Mouse (Mus musculus) left cerebral cortex, adult 9 months (tissue): ENCODE results near the gene Wap.

Experiments
- DNase-seq, 2 experiments: peaks; one replicate each; pipeline ENCODE4 v3.0.0; 2022; ENCODE audit warnings: low spot score in 2 of 2

Wap gene

GRCm38 (mm10) chr11:6597523-6597922 is 40.9 kb downstream of the Wap start:
- DNase-seq, result no peak

- DNase-seq, result no peak
Measured at GRCm38 (mm10) chr11:6596616-6597015, 41.8 kb downstream of the Wap start.

GRCm38 (mm10) chr11:6596205-6596604 is 42.2 kb downstream of the Wap start:
- no peak for DNase-seq

- DNase-seq, result no peak
Measured at GRCm38 (mm10) chr11:6595339-6595738, 43.1 kb downstream of the Wap start.

GRCm38 (mm10) chr11:6594845-6595244 is 43.6 kb downstream of the Wap start:
- DNase-seq, result no peak

GRCm38 (mm10) chr11:6593406-6593805 is 45.0 kb downstream of the Wap start:
- DNase-seq, result no peak

GRCm38 (mm10) chr11:6590933-6591675 is 47.3 kb downstream of the Wap start:
- DNase-seq, result no peak

GRCm38 (mm10) chr11:6589838-6590237 is 48.6 kb downstream of the Wap start:
- no peak for DNase-seq

- no peak for DNase-seq
Measured at GRCm38 (mm10) chr11:6588295-6588694, 50.1 kb downstream of the Wap start.

GRCm38 (mm10) chr11:6587249-6587940 is 51.0 kb downstream of the Wap start:
- no peak for DNase-seq

- no peak for DNase-seq
Measured at GRCm38 (mm10) chr11:6586660-6587059, 51.8 kb downstream of the Wap start.

- no peak for DNase-seq
Measured at GRCm38 (mm10) chr11:6585748-6586147, 52.7 kb downstream of the Wap start.
